Mouse (Mus musculus): ENCODE results near the gene Zmym6. TPM values are rescaled to one million over a fixed set of nuclear protein-coding genes. Genes with fewer than 3 reads are reported as not detected.
"Not testable (repeated sequence)": the region's sequence is repeated elsewhere in the genome, so short reads cannot be mapped to it uniquely, and the experiment has no call there.

Gene Zmym6
- total RNA-seq (2014; fragmentation: Nextera tagmentation): 12.3 and 17.9 TPM in 2 replicates
- 11.2 and 14.4 TPM in 2 replicates for total RNA-seq (2017)

GRCm38 (mm10) chr4:127076875-127077548 lies at the start of gene Zmym6:
Zmym6 (plus strand) TSS chr4:127077383.
- ATAC-seq (replicated peaks; ENCODE audit: low FRiP score, low TSS enrichment, poor library complexity, severe bottlenecking): peak; percentile 96

GRCm38 (mm10) chr4:127037158-127037557 lies 40.0 kb upstream of the Zmym6 start:
- ATAC-seq (replicated peaks; ENCODE audit: low FRiP score, low TSS enrichment, poor library complexity, severe bottlenecking): no peak

GRCm38 (mm10) chr4:127037908-127038827 lies 39.0 kb upstream of the Zmym6 start:
- peak; percentile 36 for ATAC-seq (replicated peaks; ENCODE audit: low FRiP score, low TSS enrichment, poor library complexity, severe bottlenecking)

GRCm38 (mm10) chr4:127038828-127039349 lies 38.3 kb upstream of the Zmym6 start:
- ATAC-seq (replicated peaks; ENCODE audit: low FRiP score, low TSS enrichment, poor library complexity, severe bottlenecking): 0 out of 2 replicates have a peak, but pooled peaks have one; percentile 3

GRCm38 (mm10) chr4:127039871-127040483 lies 37.2 kb upstream of the Zmym6 start:
- no peak for ATAC-seq (replicated peaks; ENCODE audit: low FRiP score, low TSS enrichment, poor library complexity, severe bottlenecking)

- ATAC-seq (replicated peaks; ENCODE audit: low FRiP score, low TSS enrichment, poor library complexity, severe bottlenecking): no peak
These were observed 33.6 kb upstream of the Zmym6 start for GRCm38 (mm10) chr4:127043540-127043939.

- ATAC-seq (replicated peaks; ENCODE audit: low FRiP score, low TSS enrichment, poor library complexity, severe bottlenecking): no peak
These were observed 26.1 kb upstream of the Zmym6 start for GRCm38 (mm10) chr4:127051121-127051520.

GRCm38 (mm10) chr4:127053071-127053470 lies 24.1 kb upstream of the Zmym6 start:
- ATAC-seq (replicated peaks; ENCODE audit: low FRiP score, low TSS enrichment, poor library complexity, severe bottlenecking): no peak

- ATAC-seq (replicated peaks; ENCODE audit: low FRiP score, low TSS enrichment, poor library complexity, severe bottlenecking): peak; percentile 51; the same call in 1 of the 2 replicates
These were observed 22.5 kb upstream of the Zmym6 start for GRCm38 (mm10) chr4:127054522-127055198.

GRCm38 (mm10) chr4:127060585-127061290 lies 16.4 kb upstream of the Zmym6 start, which contains the start of gene Zmym1:
Zmym1 (minus strand) TSS chr4:127061152.
- peak; percentile 98 for ATAC-seq (replicated peaks; ENCODE audit: low FRiP score, low TSS enrichment, poor library complexity, severe bottlenecking)

- no peak for ATAC-seq (replicated peaks; ENCODE audit: low FRiP score, low TSS enrichment, poor library complexity, severe bottlenecking)
These were observed 13.1 kb upstream of the Zmym6 start for GRCm38 (mm10) chr4:127064051-127064450.

- no peak for ATAC-seq (replicated peaks; ENCODE audit: low FRiP score, low TSS enrichment, poor library complexity, severe bottlenecking)
These were observed 2.3 kb upstream of the Zmym6 start for GRCm38 (mm10) chr4:127074915-127075314.

- no peak for ATAC-seq (replicated peaks; ENCODE audit: low FRiP score, low TSS enrichment, poor library complexity, severe bottlenecking)
These were observed 3.6 kb downstream of the Zmym6 start for GRCm38 (mm10) chr4:127080806-127081205.

- ATAC-seq (replicated peaks; ENCODE audit: low FRiP score, low TSS enrichment, poor library complexity, severe bottlenecking): no peak
These were observed 5.9 kb downstream of the Zmym6 start for GRCm38 (mm10) chr4:127083131-127083530.

GRCm38 (mm10) chr4:127085761-127086160 lies 8.6 kb downstream of the Zmym6 start:
- ATAC-seq (replicated peaks; ENCODE audit: low FRiP score, low TSS enrichment, poor library complexity, severe bottlenecking): no peak

GRCm38 (mm10) chr4:127091188-127091587 lies 14.0 kb downstream of the Zmym6 start:
- ATAC-seq (replicated peaks; ENCODE audit: low FRiP score, low TSS enrichment, poor library complexity, severe bottlenecking): no peak

GRCm38 (mm10) chr4:127095090-127095489 lies 17.9 kb downstream of the Zmym6 start:
- ATAC-seq (replicated peaks; ENCODE audit: low FRiP score, low TSS enrichment, poor library complexity, severe bottlenecking): no peak

- ATAC-seq (replicated peaks; ENCODE audit: low FRiP score, low TSS enrichment, poor library complexity, severe bottlenecking): not testable (repeated sequence)
These were observed 22.4 kb downstream of the Zmym6 start for GRCm38 (mm10) chr4:127099552-127099951.

Data from megakaryocyte-erythroid progenitor cell, adult 5-6 weeks (primary cell).